Mouse (Mus musculus): ENCODE measurements around the gene Lurap1l.

- no peak for TF ChIP-seq CTCF (IDR thresholded peaks at IDR 0.05; ENCODE audit: low read depth)
- TF ChIP-seq EP300 (IDR thresholded peaks at IDR 0.05; ENCODE audit: low read depth): no peak
These were observed 39.3 kb downstream of the Lurap1l start for GRCm38 (mm10) chr4:80949720-80950119.
